Mouse (Mus musculus) bone marrow, adult 2 months (tissue): ENCODE measurements at regions not wholly inside any gene's neighbourhood (a gene's known extent, or its start where the extent isn't known, plus 50 kb on each side); places are given as distances from the start of the nearest gene placed in this dataset.

ENCODE experiments used
- CTCF ChIP-seq: fragments of 200-500 bp; IDR thresholded peaks from 2 replicates; pipeline ENCODE4 v1.5.1; 2011; ENCODE audit warnings: low read length, control low read depth; ENCODE audit not compliant: control insufficient read depth, insufficient read depth
- POLR2A ChIP-seq: fragments of 200-500 bp; IDR thresholded peaks from 2 replicates; pipeline ENCODE4 v1.6.1; 2011; ENCODE audit warnings: low read depth, mild to moderate bottlenecking, control low read depth, low read length, borderline replicate concordance; ENCODE audit not compliant: control insufficient read depth

- TF ChIP-seq CTCF (no peak), POLR2A (no peak)
Measured at GRCm38 (mm10) chr17:51415746-51416145, 236.6 kb upstream of the Tbc1d5 start.
